Comparison of ENCODE assay signal across 23 mouse cellular contexts in the genomic region with DNA sequence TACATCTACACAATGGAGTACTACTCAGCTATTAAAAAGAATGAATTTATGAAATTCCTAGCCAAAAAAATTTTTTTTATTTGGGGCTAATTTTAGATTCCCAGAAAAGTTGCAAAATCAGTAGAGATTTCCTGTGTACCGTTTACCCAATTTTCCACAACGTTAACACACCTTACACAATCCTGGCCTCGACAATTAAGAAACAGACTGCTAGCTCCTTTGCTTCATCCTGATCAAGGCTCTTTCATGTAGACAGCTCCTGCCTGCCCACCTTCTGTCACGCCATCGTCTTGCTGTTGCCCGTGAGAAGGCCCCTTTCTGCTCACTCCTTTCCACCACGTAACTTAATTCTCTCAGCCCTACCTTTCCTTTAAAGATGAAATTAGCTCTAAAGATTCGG. TPM values are rescaled to one million over a fixed set of nuclear protein-coding genes. Genes with fewer than 3 reads are reported as not detected.
"Had no signal": no experiment of that assay in that cellular context is flagged by ENCODE, and none has a peak within 500 bp of the region (broad histone marks: within the 10 kb centered on the region; RNA-seq: fewer than 3 reads in every experiment).

No protein-coding gene starts in this region.

- H3K4me1 ChIP-seq: liver, embryonic 15.5 days; midbrain, embryonic 13.5 days; neural tube, embryonic 13.5 days; stomach, embryonic 15.5 days had no signal

- H3K9me3 ChIP-seq: liver, embryonic 15.5 days; midbrain, embryonic 10.5 days; midbrain, embryonic 13.5 days; neural tube, embryonic 13.5 days; stomach, embryonic 15.5 days had no signal

- H3K4me2 ChIP-seq: liver, embryonic 11.5 days; liver, embryonic 15.5 days; midbrain, embryonic 13.5 days; neural tube, embryonic 13.5 days; stomach, embryonic 15.5 days had no signal

- H3K36me3 ChIP-seq: liver, embryonic 15.5 days; midbrain, embryonic 10.5 days; midbrain, embryonic 13.5 days; neural tube, embryonic 13.5 days; stomach, embryonic 15.5 days had no signal

- H3K4me3 ChIP-seq: layer of hippocampus, adult 2 months; left cerebral cortex, adult 2 months; liver, embryonic 15.5 days; megakaryocyte, embryonic 14.5 days; midbrain, embryonic 10.5 days; midbrain, embryonic 13.5 days; myocyte; neural tube, embryonic 13.5 days; stomach, embryonic 15.5 days had no signal

- H3K27ac ChIP-seq: layer of hippocampus, adult 2 months; left cerebral cortex, adult 2 months; liver, embryonic 15.5 days; midbrain, embryonic 10.5 days; midbrain, embryonic 13.5 days; neural tube, embryonic 13.5 days; stomach, embryonic 15.5 days had no signal

- DNase-seq: kidney, adult 18-20 months; kidney, adult 9 months; kidney, postnatal 14 days; layer of hippocampus, postnatal 36 days; lung, adult 18-20 months; lung, postnatal 14 days; lung, postnatal 4 days; retina, postnatal 1 day; right cerebral cortex, postnatal 25 days; spleen, adult 18-20 months; thymus, postnatal 25 days had no signal

- H3K27me3 ChIP-seq: liver, embryonic 15.5 days; midbrain, embryonic 13.5 days; neural tube, embryonic 13.5 days; stomach, embryonic 15.5 days had no signal

- ATAC-seq: midbrain, embryonic 13.5 days; midbrain, embryonic 16.5 days had no signal

- H3K9ac ChIP-seq: liver, embryonic 15.5 days; midbrain, embryonic 13.5 days; neural tube, embryonic 13.5 days; stomach, embryonic 15.5 days had no signal

RNA-seq across cellular contexts. Expression of gene Olfml2b, which starts 45.4 kb away (rescaled TPM):
- total RNA-seq: monocyte, adult 5-6 weeks had no signal
